Mouse (Mus musculus): ENCODE results near the gene Fzd5. TPM values are rescaled to one million over a fixed set of nuclear protein-coding genes. Genes with fewer than 3 reads are reported as not detected.

The Fzd5 gene
- polyA plus RNA-seq, 2 experiments: 2.1 to 3.9 TPM

DNA sequence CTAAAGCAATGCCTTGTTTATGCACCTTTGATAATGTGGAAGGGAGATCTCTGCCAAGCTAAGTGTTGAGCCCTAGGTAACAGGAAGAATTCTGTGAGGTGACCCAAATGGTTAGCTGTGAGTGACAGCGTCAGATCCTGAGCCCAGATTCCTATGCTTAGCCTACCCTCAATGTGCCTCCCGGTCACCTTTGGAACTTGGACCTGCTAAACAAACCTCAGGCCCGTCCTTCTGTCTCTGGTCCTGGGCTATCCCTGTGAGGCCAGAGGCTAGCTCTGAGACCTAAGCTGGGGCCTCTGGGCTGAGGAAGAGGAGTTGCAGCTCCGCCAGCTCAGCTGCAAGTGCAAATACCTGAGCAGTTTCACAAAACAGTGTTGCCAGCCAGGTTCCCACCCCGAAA is 17.1 kb upstream of the Fzd5 start:
- DNase-seq (ENCODE audit: low spot score) (no peak), ATAC-seq (ENCODE audit: low FRiP score, low read depth) (no peak)
- WGBS: 80% methylated on average over 5 of the region's 5 CpGs
- 0 out of 2 replicates have a peak, but pooled peaks cover 4% of the 10 kb centered on the region for H3K4me1 ChIP-seq (ENCODE audit: control insufficient read depth, insufficient read depth, low read length)
- no peaks in the 10 kb centered on the region for H3K36me3 ChIP-seq (ENCODE audit: control insufficient read depth, insufficient read depth, low read length)
- no peak for TF ChIP-seq POLR2A (IDR thresholded peaks at IDR 0.05; ENCODE audit: borderline replicate concordance, extremely low read depth, insufficient read depth, insufficient read length)
- no peak overlapping the region for H3K4me2 ChIP-seq (replicated peaks; ENCODE audit: low read depth, low read length, severe bottlenecking)
- H3K27ac ChIP-seq (replicated peaks; ENCODE audit: low read depth, low read length): no peak overlapping the region
- H3K9me3 ChIP-seq (ENCODE audit: control insufficient read depth, low read length): no peaks in the 10 kb centered on the region
- H3K9ac ChIP-seq (ENCODE audit: low read depth, low read length, severe bottlenecking): no peak overlapping the region
- no peaks in the 10 kb centered on the region for H3K27me3 ChIP-seq (ENCODE audit: control insufficient read depth, insufficient read depth, low read length)
- H3K4me3 ChIP-seq (replicated peaks; ENCODE audit: low read length): no peak overlapping the region

DNA sequence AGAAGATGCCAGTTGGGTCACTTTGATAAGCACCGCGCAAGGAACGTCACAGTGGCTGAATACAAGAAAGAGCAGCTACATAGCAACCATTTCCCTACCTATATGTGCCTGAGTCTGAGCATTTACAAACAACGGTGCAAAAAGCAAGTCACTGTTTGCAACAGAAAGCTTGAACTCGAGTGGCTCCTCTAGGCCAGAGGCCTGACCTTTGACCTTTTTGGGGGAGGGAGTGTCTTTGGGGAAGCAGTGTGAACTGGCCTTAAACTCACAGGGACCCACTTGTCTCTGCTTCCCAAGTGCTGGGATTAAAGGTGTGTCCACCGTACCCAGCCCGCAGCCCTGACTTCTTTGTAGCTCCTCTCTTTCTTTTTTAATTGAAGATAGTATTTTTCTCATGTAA is 16.1 kb upstream of the Fzd5 start:
- WGBS: 75% methylated on average over 7 of the region's 7 CpGs
- no peak overlapping the region for H3K4me2 ChIP-seq (replicated peaks; ENCODE audit: low read depth, low read length, severe bottlenecking)
- no peak for ATAC-seq (ENCODE audit: low FRiP score, low read depth)
- DNase-seq (ENCODE audit: low spot score): no peak
- no peaks in the 10 kb centered on the region for H3K36me3 ChIP-seq (ENCODE audit: control insufficient read depth, insufficient read depth, low read length)
- 0 out of 2 replicates have a peak, but pooled peaks cover 4% of the 10 kb centered on the region for H3K4me1 ChIP-seq (ENCODE audit: control insufficient read depth, insufficient read depth, low read length)
- H3K27me3 ChIP-seq (ENCODE audit: control insufficient read depth, insufficient read depth, low read length): no peaks in the 10 kb centered on the region
- H3K9me3 ChIP-seq (ENCODE audit: control insufficient read depth, low read length): no peaks in the 10 kb centered on the region
- no peak overlapping the region for H3K4me3 ChIP-seq (replicated peaks; ENCODE audit: low read length)
- no peak overlapping the region for H3K9ac ChIP-seq (ENCODE audit: low read depth, low read length, severe bottlenecking)
- TF ChIP-seq POLR2A (IDR thresholded peaks at IDR 0.05; ENCODE audit: borderline replicate concordance, extremely low read depth, insufficient read depth, insufficient read length): no peak
- no peak overlapping the region for H3K27ac ChIP-seq (replicated peaks; ENCODE audit: low read depth, low read length)

DNA sequence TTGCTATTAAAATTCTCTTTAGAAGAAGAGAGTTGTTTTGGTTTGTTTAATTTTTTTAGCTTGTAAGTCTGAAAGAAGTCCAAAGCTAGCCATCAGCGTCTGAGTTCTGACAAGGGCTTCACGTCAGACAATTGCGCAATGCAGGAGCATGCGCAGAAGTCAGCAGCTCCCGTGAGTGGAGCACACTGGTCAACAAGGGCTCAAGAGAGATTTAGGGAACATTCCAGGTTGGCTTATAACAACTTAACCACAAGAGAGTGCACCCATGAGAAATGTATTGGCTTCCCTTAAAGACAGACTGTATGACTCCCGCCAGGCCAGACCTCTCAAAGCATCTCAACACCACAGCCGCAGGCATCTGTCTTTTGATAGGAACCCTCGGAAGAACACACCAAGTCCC is 15.6 kb upstream of the Fzd5 start:
- no peak for ATAC-seq (ENCODE audit: low FRiP score, low read depth)
- Histone ChIP-seq H3K9ac (ENCODE audit: low read depth, low read length, severe bottlenecking) (no peak overlapping the region), H3K36me3 (ENCODE audit: control insufficient read depth, insufficient read depth, low read length) (no peaks in the 10 kb centered on the region), H3K27ac (replicated peaks; ENCODE audit: low read depth, low read length) (no peak overlapping the region), H3K4me2 (replicated peaks; ENCODE audit: low read depth, low read length, severe bottlenecking) (no peak overlapping the region), H3K4me1 (ENCODE audit: control insufficient read depth, insufficient read depth, low read length) (0 out of 2 replicates have a peak, but pooled peaks cover 4% of the 10 kb centered on the region), H3K4me3 (replicated peaks; ENCODE audit: low read length) (no peak overlapping the region), H3K27me3 (ENCODE audit: control insufficient read depth, insufficient read depth, low read length) (no peaks in the 10 kb centered on the region), H3K9me3 (ENCODE audit: control insufficient read depth, low read length) (no peaks in the 10 kb centered on the region)
- TF ChIP-seq POLR2A (IDR thresholded peaks at IDR 0.05; ENCODE audit: borderline replicate concordance, extremely low read depth, insufficient read depth, insufficient read length): no peak
- no peak for DNase-seq (ENCODE audit: low spot score)
- WGBS: 84% methylated on average over 8 of the region's 8 CpGs

DNA sequence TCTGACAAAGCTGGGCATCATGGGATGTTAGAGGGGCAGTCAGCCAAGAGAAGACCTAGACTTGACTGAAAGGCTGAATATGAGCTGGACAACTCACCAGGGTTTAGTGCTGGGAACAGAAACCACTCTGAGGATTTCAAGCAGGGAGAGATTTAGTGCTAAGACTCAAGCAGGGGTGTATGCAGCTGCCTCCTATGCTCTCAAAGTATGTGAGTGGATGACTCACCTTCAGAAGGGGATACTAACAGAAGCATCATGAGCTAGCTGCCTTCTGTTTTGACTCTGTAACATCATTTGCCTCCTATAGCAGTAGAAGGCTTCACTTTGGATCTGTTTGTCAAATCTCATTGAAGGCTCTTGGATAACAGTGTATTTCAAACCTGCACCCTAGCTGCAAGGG is 7.1 kb upstream of the Fzd5 start:
- no peaks in the 10 kb centered on the region for H3K27me3 ChIP-seq (ENCODE audit: control insufficient read depth, insufficient read depth, low read length)
- H3K4me2 ChIP-seq (replicated peaks; ENCODE audit: low read depth, low read length, severe bottlenecking): no peak overlapping the region
- ATAC-seq (ENCODE audit: low FRiP score, low read depth) (no peak), DNase-seq (ENCODE audit: low spot score) (no peak)
- no peaks in the 10 kb centered on the region for H3K9me3 ChIP-seq (ENCODE audit: control insufficient read depth, low read length)
- no peak overlapping the region for H3K27ac ChIP-seq (replicated peaks; ENCODE audit: low read depth, low read length)
- no peak overlapping the region for H3K9ac ChIP-seq (ENCODE audit: low read depth, low read length, severe bottlenecking)
- no peak overlapping the region for H3K4me3 ChIP-seq (replicated peaks; ENCODE audit: low read length)
- H3K36me3 ChIP-seq (ENCODE audit: control insufficient read depth, insufficient read depth, low read length): no peaks in the 10 kb centered on the region
- 0 out of 2 replicates have a peak, but pooled peaks cover 5% of the 10 kb centered on the region for H3K4me1 ChIP-seq (ENCODE audit: control insufficient read depth, insufficient read depth, low read length)
- TF ChIP-seq POLR2A (IDR thresholded peaks at IDR 0.05; ENCODE audit: borderline replicate concordance, extremely low read depth, insufficient read depth, insufficient read length): no peak

DNA sequence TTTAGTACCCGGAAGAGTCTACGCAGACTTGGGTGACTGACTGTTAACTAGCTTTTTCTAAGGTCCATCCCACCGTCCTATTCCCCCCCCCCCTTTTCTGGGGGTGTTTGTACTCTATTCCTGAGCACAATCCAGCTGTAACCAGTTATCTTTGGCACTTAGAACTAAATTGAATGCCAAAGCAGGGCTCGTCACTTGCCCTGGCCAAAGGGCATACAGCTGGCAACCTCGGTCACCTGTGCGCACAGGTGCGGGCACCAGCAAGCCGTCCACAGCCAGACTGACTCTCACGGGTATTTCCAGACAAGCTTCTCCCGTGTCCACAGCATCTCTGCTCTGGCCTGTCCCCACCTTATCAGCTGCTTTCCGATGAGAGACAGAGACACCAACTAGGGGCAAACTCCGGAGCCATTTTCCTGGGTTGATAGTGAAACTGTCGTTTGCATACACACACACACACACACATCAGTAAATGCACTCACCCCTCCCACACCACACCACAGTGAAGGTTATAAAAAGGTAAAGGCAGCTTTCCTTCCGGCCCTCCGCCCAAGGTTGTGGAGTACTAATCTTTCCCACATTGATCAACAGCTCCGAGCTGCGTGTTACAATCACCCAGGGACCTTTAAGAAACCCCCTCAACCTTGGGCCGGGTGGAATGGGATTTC is 5.3 kb upstream of the Fzd5 start:
- no peak for ATAC-seq (ENCODE audit: low FRiP score, low read depth)
- no peak overlapping the region for H3K9ac ChIP-seq (ENCODE audit: low read depth, low read length, severe bottlenecking)
- H3K27me3 ChIP-seq (ENCODE audit: control insufficient read depth, insufficient read depth, low read length): no peaks in the 10 kb centered on the region
- H3K27ac ChIP-seq (replicated peaks; ENCODE audit: low read depth, low read length): no peak overlapping the region
- 70% methylated on average over 18 of the region's 18 CpGs for WGBS
- no peak for TF ChIP-seq POLR2A (IDR thresholded peaks at IDR 0.05; ENCODE audit: borderline replicate concordance, extremely low read depth, insufficient read depth, insufficient read length)
- no peak for DNase-seq (ENCODE audit: low spot score)
- H3K4me3 ChIP-seq (replicated peaks; ENCODE audit: low read length): no peak overlapping the region
- peaks cover 11% of the 10 kb centered on the region; the same call in 1 of the 2 replicates for H3K4me1 ChIP-seq (ENCODE audit: control insufficient read depth, insufficient read depth, low read length)
- no peak overlapping the region for H3K4me2 ChIP-seq (replicated peaks; ENCODE audit: low read depth, low read length, severe bottlenecking)
- H3K9me3 ChIP-seq (ENCODE audit: control insufficient read depth, low read length): no peaks in the 10 kb centered on the region
- H3K36me3 ChIP-seq (ENCODE audit: control insufficient read depth, insufficient read depth, low read length): no peaks in the 10 kb centered on the region
